Mouse (Mus musculus) lung, embryonic 14.5 days (tissue): ENCODE results near the gene Gm38119. TPM values are rescaled to one million over a fixed set of nuclear protein-coding genes. Genes with fewer than 3 reads are reported as not detected.
"Not testable (repeated sequence)": the region's sequence is repeated elsewhere in the genome, so short reads cannot be mapped to it uniquely, and the experiment has no call there.

Source experiments
- ATAC-seq: fragments of 200-750 bp; cut with Nextera tagmentation; 2 replicates; pipeline ENCODE4 v1.8.0; 2017; ENCODE audit warnings: mild to moderate bottlenecking, moderate TSS enrichment, moderate library complexity; ENCODE audit not compliant: insufficient read depth
- DNase-seq: peaks from one replicate; pipeline ENCODE4 v3.0.0-alpha.2; 2015
- H3K27ac ChIP-seq: fragments of 300-500 bp; sonication (generic); 2 replicates; pipeline ENCODE4 v1.5.1; 2014; ENCODE audit warnings: low read depth, mild to moderate bottlenecking, moderate library complexity
- H3K27me3 ChIP-seq: fragments of 300-500 bp; sonication (generic); 2 replicates; pipeline ENCODE4 v1.6.1; 2014; ENCODE audit warnings: low read length, control low read depth; ENCODE audit not compliant: insufficient read depth
- H3K36me3 ChIP-seq: fragments of 300-500 bp; sonication (generic); 2 replicates; pipeline ENCODE4 v1.6.1; 2014; ENCODE audit warnings: control low read depth; ENCODE audit not compliant: insufficient read depth
- H3K4me1 ChIP-seq: fragments of 300-500 bp; sonication (generic); 2 replicates; pipeline ENCODE4 v1.6.1; 2014; ENCODE audit warnings: antibody characterized with exemption, control low read depth; ENCODE audit not compliant: insufficient read depth
- H3K4me2 ChIP-seq: fragments of 300-500 bp; sonication (generic); 2 replicates; pipeline ENCODE4 v1.6.1; 2014; ENCODE audit warnings: mild to moderate bottlenecking
- H3K4me3 ChIP-seq: fragments of 300-500 bp; sonication (generic); 2 replicates; pipeline ENCODE4 v1.5.1; 2014; ENCODE audit warnings: low read depth, low read length
- H3K9ac ChIP-seq: fragments of 300-500 bp; sonication (generic); 2 replicates; pipeline ENCODE4 v1.6.1; 2014
- H3K9me3 ChIP-seq: fragments of 300-500 bp; sonication (generic); 2 replicates; pipeline ENCODE4 v1.6.1; 2016; ENCODE audit warnings: low read depth, low read length, control low read depth
- CTCF ChIP-seq: IDR thresholded peaks from 2 replicates; pipeline ENCODE4 v1.5.1; 2016; ENCODE audit warnings: antibody characterized with exemption, low read depth
- WGBS: fragments of 180-500 bp; shearing (Covaris S2); extraction: QIAGEN DNeasy Blood & Tissue Kit; methylation state at CpG from one replicate; pipeline ENCODE4 v1.1.7; 2014; 5-methylcytosine and 5-hydroxymethylcytosine counted together
- polyA plus RNA-seq: library from polyadenylated mRNA; unstranded; fragments of >200 nt; fragmentation: Nextera tagmentation; extraction: Ambion mirVana; gene quantifications from 2 replicates; pipeline ENCODE4 v1.2.1, GENCODE M21; 2014

The Gm38119 gene
- polyA plus RNA-seq, 1 experiment from 2014 or later, result not detected

- no peak for ATAC-seq
- no peak overlapping the region for H3K27ac ChIP-seq
- TF ChIP-seq CTCF, result peak; percentile 26; the same call in 1 of the 2 replicates
- no peaks in the 10 kb centered on the region for H3K9me3 ChIP-seq
- DNase-seq, result peak; percentile 4
- H3K4me3 ChIP-seq, result no peak overlapping the region
- H3K4me1 ChIP-seq, result no peaks in the 10 kb centered on the region
- no peaks in the 10 kb centered on the region for H3K36me3 ChIP-seq
- H3K9ac ChIP-seq, result no peak overlapping the region
- no peak overlapping the region for H3K4me2 ChIP-seq
- no peaks in the 10 kb centered on the region for H3K27me3 ChIP-seq
Observed at GRCm38 (mm10) chr3:92715122-92715521, 23.8 kb downstream of the Gm38119 start.

- ATAC-seq (no peak), DNase-seq (no peak)
- no peak within 1 kb of the TSS for H3K4me3 ChIP-seq
- H3K9me3 ChIP-seq, result no peaks in the 10 kb centered on the region
- WGBS, result 78% methylated on average over 2 of the region's 2 CpGs
- no peaks in the 10 kb centered on the region for H3K4me1 ChIP-seq
- no peak within 1 kb of the TSS for H3K4me2 ChIP-seq
- no peak within 1 kb of the TSS for H3K27ac ChIP-seq
- no peak within 1 kb of the TSS for H3K9ac ChIP-seq
- TF ChIP-seq CTCF, result no peak
- no peaks in the 10 kb centered on the region for H3K36me3 ChIP-seq
- no peaks in the 10 kb centered on the region for H3K27me3 ChIP-seq
Observed at GRCm38 (mm10) chr3:92708974-92709373, 29.9 kb downstream of the Gm38119 start, which contains the start of gene Lce1e. Gene Lce1e, minus strand, starts transcription at chr3:92709074.

- ATAC-seq (no peak), DNase-seq (no peak)
- no peak overlapping the region for H3K4me2 ChIP-seq
- TF ChIP-seq CTCF, result no peak
- H3K27me3 ChIP-seq, result no peaks in the 10 kb centered on the region
- no peak overlapping the region for H3K9ac ChIP-seq
- H3K36me3 ChIP-seq, result no peaks in the 10 kb centered on the region
- no peak overlapping the region for H3K4me3 ChIP-seq
- no peak overlapping the region for H3K27ac ChIP-seq
- no peaks in the 10 kb centered on the region for H3K4me1 ChIP-seq
- no peaks in the 10 kb centered on the region for H3K9me3 ChIP-seq
- WGBS, result 20% methylated on average over 1 of the region's 1 CpGs
Observed at GRCm38 (mm10) chr3:92694613-92695012, 44.3 kb downstream of the Gm38119 start.

- DNase-seq (no peak), ATAC-seq (no peak)
- Histone ChIP-seq H3K9me3 (no peaks in the 10 kb centered on the region), H3K36me3 (no peaks in the 10 kb centered on the region), H3K27ac (no peak overlapping the region), H3K27me3 (no peaks in the 10 kb centered on the region), H3K4me3 (no peak overlapping the region), H3K9ac (no peak overlapping the region), H3K4me2 (no peak overlapping the region), H3K4me1 (no peaks in the 10 kb centered on the region)
- no peak for TF ChIP-seq CTCF
Observed at GRCm38 (mm10) chr3:92691688-92692087, 47.2 kb downstream of the Gm38119 start.

GRCm38 (mm10) chr3:92689154-92689553 lies 49.7 kb downstream of the Gm38119 start:
- H3K4me2 ChIP-seq, H3K4me3 ChIP-seq, DNase-seq, H3K27ac ChIP-seq, ATAC-seq, H3K27me3 ChIP-seq, H3K36me3 ChIP-seq, H3K4me1 ChIP-seq, H3K9ac ChIP-seq, H3K9me3 ChIP-seq: not testable (repeated sequence)
- WGBS, result 59% methylated on average over 16 of the region's 16 CpGs

Other genes with a start within 250 kb of the Gm38119 start
- gene Sprr4, start 238.6 kb downstream of the Gm38119 start, polyA plus RNA-seq, result not detected in 2 replicates
- gene 2310046K23Rik, start 204.6 kb downstream of the Gm38119 start, polyA plus RNA-seq, result not detected in 2 replicates
- 0.18 TPM in 1 of 2 replicates, not detected in the other for gene Ivl, start 165.4 kb downstream of the Gm38119 start, polyA plus RNA-seq
- not detected in 2 replicates for gene Smcp, start 150.1 kb downstream of the Gm38119 start, polyA plus RNA-seq
- gene 2210017I01Rik, start 131.6 kb downstream of the Gm38119 start, polyA plus RNA-seq, result not detected in 2 replicates
- not detected in 2 replicates for gene Lce6a, start 117.4 kb downstream of the Gm38119 start, polyA plus RNA-seq
- gene Lce1a1, start 90.8 kb downstream of the Gm38119 start, polyA plus RNA-seq, result not detected in 2 replicates
- gene Lce1b, start 82.2 kb downstream of the Gm38119 start, polyA plus RNA-seq, result not detected in 2 replicates
- gene Lce1a2, start 68.8 kb downstream of the Gm38119 start, polyA plus RNA-seq, result not detected in 2 replicates
- not detected in 2 replicates for gene Lce1c, start 59.8 kb downstream of the Gm38119 start, polyA plus RNA-seq
- gene Lce1d, start 51.9 kb downstream of the Gm38119 start, polyA plus RNA-seq, result not detected in 2 replicates
- not detected in 2 replicates for gene Lce1e, start 30.0 kb downstream of the Gm38119 start, polyA plus RNA-seq
- not detected in 2 replicates for gene Lce1f, start 18.7 kb downstream of the Gm38119 start, polyA plus RNA-seq
- not detected in 2 replicates for gene Lce1g, start 13.2 kb upstream of the Gm38119 start, polyA plus RNA-seq
- not detected in 2 replicates for gene Lce1h, start 26.0 kb upstream of the Gm38119 start, polyA plus RNA-seq
- not detected in 2 replicates for gene Lce1i, start 39.8 kb upstream of the Gm38119 start, polyA plus RNA-seq
- not detected in 2 replicates for gene Lce1j, start 51.4 kb upstream of the Gm38119 start, polyA plus RNA-seq
- not detected in 2 replicates for gene Lce1k, start 68.8 kb upstream of the Gm38119 start, polyA plus RNA-seq
- not detected in 2 replicates for gene Kprp, start 88.2 kb upstream of the Gm38119 start, polyA plus RNA-seq
- not detected in 2 replicates for gene Lce1l, start 112.2 kb upstream of the Gm38119 start, polyA plus RNA-seq
- gene 2310050C09Rik, start 131.1 kb upstream of the Gm38119 start, polyA plus RNA-seq, result not detected in 2 replicates
- not detected in 2 replicates for gene Lce3a, start 187.1 kb upstream of the Gm38119 start, polyA plus RNA-seq
- not detected in 2 replicates for gene Lce3b, start 193.9 kb upstream of the Gm38119 start, polyA plus RNA-seq
- not detected in 2 replicates for gene Lce3c, start 205.4 kb upstream of the Gm38119 start, polyA plus RNA-seq
- not detected in 2 replicates for gene Lce3d, start 218.3 kb upstream of the Gm38119 start, polyA plus RNA-seq
- not detected in 2 replicates for gene Lce3e, start 228.0 kb upstream of the Gm38119 start, polyA plus RNA-seq